Mouse (Mus musculus): ENCODE measurements at regions not wholly inside any gene's neighbourhood (a gene's known extent, or its start where the extent isn't known, plus 50 kb on each side); places are given as distances from the start of the nearest gene placed in this dataset.
A peak's percentile ranks its signal among the peaks of the same experiment; 100 is the strongest.

DNA sequence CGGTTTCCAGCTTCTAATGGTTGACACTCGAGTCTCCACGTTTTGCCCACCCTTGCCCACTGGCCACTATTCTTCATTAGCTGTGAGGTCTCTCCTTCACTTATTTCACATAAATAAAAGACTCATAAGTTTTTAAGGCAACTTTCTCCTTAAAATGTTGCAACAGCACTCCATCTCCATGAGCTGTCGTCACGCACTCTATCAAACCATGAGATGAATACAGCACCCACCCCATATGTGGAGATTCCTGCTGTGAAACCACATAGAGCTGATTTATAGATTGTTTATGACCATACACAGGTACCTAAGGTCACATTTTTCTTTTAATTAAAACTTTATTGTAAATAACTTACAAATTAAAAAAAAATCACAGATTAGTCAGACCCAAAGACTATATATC lies 117.5 kb upstream of the Qrfpr start:
- Histone ChIP-seq H3K4me3 (ENCODE audit: insufficient read depth in 1 of 2, low read depth in 2 of 2, low read length in 2 of 2) (no peak overlapping the region), H3K27ac (no peak overlapping the region), H3K4me1 (replicated peaks; ENCODE audit: control insufficient read depth in 2 of 2, insufficient read depth in 2 of 2, low read length in 1 of 2) (no peaks in the 10 kb centered on the region), H3K9ac (replicated peaks) (no peak overlapping the region), H3K9me3 (ENCODE audit: control insufficient read depth, low read length) (no peaks in the 10 kb centered on the region), H3K36me3 (replicated peaks; ENCODE audit: control insufficient read depth, insufficient read depth, low read depth) (no peaks in the 10 kb centered on the region), H3K4me2 (ENCODE audit: low read depth) (no peak overlapping the region), H3K27me3 (ENCODE audit: control insufficient read depth, insufficient read depth, low read length) (no peaks in the 10 kb centered on the region)
- 69% methylated on average over 5 of the region's 5 CpGs for WGBS (ENCODE audit: insufficient replicate concordance)
- ATAC-seq (ENCODE audit: insufficient read depth), result no peak
- TF ChIP-seq EP300 (IDR thresholded peaks at IDR 0.05; ENCODE audit: low read depth) (no peak), CTCF (IDR thresholded peaks at IDR 0.05; ENCODE audit: low read depth) (no peak)
- DNase-seq (ENCODE audit: low read depth in 3 of 3, low spot score in 3 of 3), result no peak

- no peak for TF ChIP-seq CTCF (IDR thresholded peaks at IDR 0.05; ENCODE audit: low read depth)
- no peak for TF ChIP-seq EP300 (IDR thresholded peaks at IDR 0.05; ENCODE audit: low read depth)
- Histone ChIP-seq H3K36me3 (replicated peaks; ENCODE audit: control insufficient read depth, insufficient read depth, low read depth) (no peaks in the 10 kb centered on the region), H3K4me1 (replicated peaks; ENCODE audit: control insufficient read depth in 2 of 2, insufficient read depth in 2 of 2, low read length in 1 of 2) (no peaks in the 10 kb centered on the region), H3K9ac (replicated peaks) (no peak overlapping the region), H3K27ac (no peak overlapping the region), H3K9me3 (ENCODE audit: control insufficient read depth, low read length) (no peaks in the 10 kb centered on the region), H3K4me3 (ENCODE audit: insufficient read depth in 1 of 2, low read depth in 2 of 2, low read length in 2 of 2) (no peak overlapping the region), H3K4me2 (ENCODE audit: low read depth) (no peak overlapping the region), H3K27me3 (ENCODE audit: control insufficient read depth, insufficient read depth, low read length) (no peaks in the 10 kb centered on the region)
- WGBS (ENCODE audit: insufficient replicate concordance), result 64% methylated on average over 5 of the region's 5 CpGs
- ATAC-seq (ENCODE audit: insufficient read depth) (no peak), DNase-seq (ENCODE audit: low read depth in 3 of 3, low spot score in 3 of 3) (no peak)
These were observed 112.2 kb upstream of the Qrfpr start for GRCm38 (mm10) chr3:36334279-36334678.

GRCm38 (mm10) chr3:36332016-36332415 lies 109.9 kb upstream of the Qrfpr start:
- no peak for ATAC-seq (ENCODE audit: insufficient read depth)
- H3K27me3 ChIP-seq (ENCODE audit: control insufficient read depth, insufficient read depth, low read length), result no peaks in the 10 kb centered on the region
- WGBS (ENCODE audit: insufficient replicate concordance), result 71% methylated on average over 6 of the region's 6 CpGs
- no peaks in the 10 kb centered on the region for H3K9me3 ChIP-seq (ENCODE audit: control insufficient read depth, low read length)
- H3K27ac ChIP-seq, result no peak overlapping the region
- H3K36me3 ChIP-seq (replicated peaks; ENCODE audit: control insufficient read depth, insufficient read depth, low read depth), result no peaks in the 10 kb centered on the region
- TF ChIP-seq CTCF (IDR thresholded peaks at IDR 0.05; ENCODE audit: low read depth) (no peak), EP300 (IDR thresholded peaks at IDR 0.05; ENCODE audit: low read depth) (no peak)
- DNase-seq (ENCODE audit: low read depth in 3 of 3, low spot score in 3 of 3), result no peak
- no peaks in the 10 kb centered on the region for H3K4me1 ChIP-seq (replicated peaks; ENCODE audit: control insufficient read depth in 2 of 2, insufficient read depth in 2 of 2, low read length in 1 of 2)
- H3K4me2 ChIP-seq (ENCODE audit: low read depth), result no peak overlapping the region
- no peak overlapping the region for H3K4me3 ChIP-seq (ENCODE audit: insufficient read depth in 1 of 2, low read depth in 2 of 2, low read length in 2 of 2)
- no peak overlapping the region for H3K9ac ChIP-seq (replicated peaks)

GRCm38 (mm10) chr3:36330656-36331055 lies 108.5 kb upstream of the Qrfpr start:
- Histone ChIP-seq H3K4me1 (replicated peaks; ENCODE audit: control insufficient read depth in 2 of 2, insufficient read depth in 2 of 2, low read length in 1 of 2) (no peaks in the 10 kb centered on the region), H3K27ac (no peak overlapping the region), H3K4me2 (ENCODE audit: low read depth) (no peak overlapping the region), H3K4me3 (ENCODE audit: insufficient read depth in 1 of 2, low read depth in 2 of 2, low read length in 2 of 2) (no peak overlapping the region), H3K9ac (replicated peaks) (no peak overlapping the region), H3K27me3 (ENCODE audit: control insufficient read depth, insufficient read depth, low read length) (no peaks in the 10 kb centered on the region), H3K9me3 (ENCODE audit: control insufficient read depth, low read length) (no peaks in the 10 kb centered on the region), H3K36me3 (replicated peaks; ENCODE audit: control insufficient read depth, insufficient read depth, low read depth) (no peaks in the 10 kb centered on the region)
- DNase-seq (ENCODE audit: low read depth in 3 of 3, low spot score in 3 of 3) (peak in 2 of 3 experiments; percentile 3 to 13), ATAC-seq (ENCODE audit: insufficient read depth) (no peak)
- WGBS (ENCODE audit: insufficient replicate concordance), result 24% methylated on average over 9 of the region's 9 CpGs
- TF ChIP-seq EP300 (IDR thresholded peaks at IDR 0.05; ENCODE audit: low read depth), result no peak
- TF ChIP-seq CTCF (IDR thresholded peaks at IDR 0.05; ENCODE audit: low read depth), result peak; percentile 80

DNA sequence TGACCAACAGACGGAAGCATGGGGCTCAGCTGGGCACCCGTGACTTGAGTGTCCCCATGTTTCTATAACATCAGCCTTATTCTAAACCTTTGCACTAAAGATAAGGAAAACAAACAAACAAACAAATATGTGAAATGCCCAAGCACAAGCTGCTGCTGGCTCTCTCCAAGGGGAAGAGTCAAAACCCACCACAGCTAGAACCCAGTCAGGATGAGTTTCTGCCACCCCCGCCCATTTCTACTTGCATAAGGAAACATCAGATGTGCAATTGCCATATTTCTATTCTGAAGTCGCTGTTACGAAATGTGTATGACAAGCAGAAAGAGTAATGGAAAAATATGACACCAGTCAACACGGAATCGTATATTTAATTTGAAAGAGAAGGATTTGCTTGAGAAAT lies 107.5 kb upstream of the Qrfpr start:
- no peak overlapping the region for H3K4me2 ChIP-seq (ENCODE audit: low read depth)
- no peak overlapping the region for H3K9ac ChIP-seq (replicated peaks)
- H3K9me3 ChIP-seq (ENCODE audit: control insufficient read depth, low read length), result no peaks in the 10 kb centered on the region
- no peak overlapping the region for H3K4me3 ChIP-seq (ENCODE audit: insufficient read depth in 1 of 2, low read depth in 2 of 2, low read length in 2 of 2)
- no peaks in the 10 kb centered on the region for H3K4me1 ChIP-seq (replicated peaks; ENCODE audit: control insufficient read depth in 2 of 2, insufficient read depth in 2 of 2, low read length in 1 of 2)
- H3K27me3 ChIP-seq (ENCODE audit: control insufficient read depth, insufficient read depth, low read length), result no peaks in the 10 kb centered on the region
- WGBS (ENCODE audit: insufficient replicate concordance), result 68% methylated on average over 7 of the region's 7 CpGs
- no peak for ATAC-seq (ENCODE audit: insufficient read depth)
- no peaks in the 10 kb centered on the region for H3K36me3 ChIP-seq (replicated peaks; ENCODE audit: control insufficient read depth, insufficient read depth, low read depth)
- H3K27ac ChIP-seq, result no peak overlapping the region
- TF ChIP-seq EP300 (IDR thresholded peaks at IDR 0.05; ENCODE audit: low read depth) (no peak), CTCF (IDR thresholded peaks at IDR 0.05; ENCODE audit: low read depth) (no peak)
- DNase-seq (ENCODE audit: low read depth in 3 of 3, low spot score in 3 of 3), result no peak

Data from liver, embryonic 14.5 days (tissue).